Mouse (Mus musculus) lung, embryonic 15.5 days (tissue): ENCODE measurements around the gene Ripk1. TPM values are rescaled to one million over a fixed set of nuclear protein-coding genes. Genes with fewer than 3 reads are reported as not detected.

Experiments
- ATAC-seq: fragments of 200-750 bp; cut with Nextera tagmentation; 2 replicates; pipeline ENCODE4 v1.8.0; 2017; ENCODE audit warnings: moderate number of reproducible peaks, borderline replicate concordance; ENCODE audit not compliant: low FRiP score, low TSS enrichment; ENCODE audit errors: extremely low read depth
- H3K27ac ChIP-seq: fragments of 300-500 bp; sonication (generic); 2 replicates; pipeline ENCODE4 v1.5.1; 2015; ENCODE audit warnings: moderate library complexity, mild to moderate bottlenecking, inconsistent platforms
- H3K27me3 ChIP-seq: fragments of 300-500 bp; sonication (generic); 2 replicates; pipeline ENCODE4 v1.6.1; 2015; ENCODE audit warnings: inconsistent platforms
- H3K36me3 ChIP-seq: fragments of 300-500 bp; sonication (generic); 2 replicates; pipeline ENCODE4 v1.6.1; 2015; ENCODE audit warnings: inconsistent platforms
- H3K4me1 ChIP-seq: fragments of 300-500 bp; sonication (generic); 2 replicates; pipeline ENCODE4 v1.6.1; 2015; ENCODE audit warnings: inconsistent platforms
- H3K4me2 ChIP-seq: fragments of 300-500 bp; sonication (generic); 2 replicates; pipeline ENCODE4 v1.6.1; 2015; ENCODE audit warnings: inconsistent platforms, mild to moderate bottlenecking, moderate library complexity
- H3K4me3 ChIP-seq: fragments of 300-500 bp; sonication (generic); 2 replicates; pipeline ENCODE4 v1.5.1; 2015; ENCODE audit warnings: mild to moderate bottlenecking, inconsistent platforms
- H3K9ac ChIP-seq: fragments of 300-500 bp; sonication (generic); 2 replicates; pipeline ENCODE4 v1.6.1; 2015; ENCODE audit warnings: inconsistent platforms
- H3K9me3 ChIP-seq: fragments of 300-500 bp; sonication (generic); 2 replicates; pipeline ENCODE4 v1.6.1; 2016; ENCODE audit warnings: inconsistent platforms
- WGBS: fragments of 180-500 bp; shearing (Covaris S2); methylation state at CpG from one replicate; pipeline ENCODE4 v1.1.7; 2015; 5-methylcytosine and 5-hydroxymethylcytosine counted together
- polyA plus RNA-seq: library from polyadenylated mRNA; unstranded; fragments of >200 nt; fragmentation: Nextera tagmentation; extraction: Ambion mirVana; gene quantifications from 2 replicates; pipeline ENCODE4 v1.2.1, GENCODE M21; 2015

Ripk1 gene
- polyA plus RNA-seq, 1 experiment from 2014 or later: 22.3 TPM

- Histone ChIP-seq H3K9ac (peak overlapping the region; percentile 93), H3K27me3 (no peaks in the 10 kb centered on the region), H3K36me3 (no peaks in the 10 kb centered on the region), H3K4me1 (peaks cover 6% of the 10 kb centered on the region), H3K4me3 (peak overlapping the region; percentile 100), H3K27ac (0 out of 2 replicates have a peak overlapping the region, but pooled peaks have one; percentile 93), H3K4me2 (peak overlapping the region; percentile 62), H3K9me3 (no peaks in the 10 kb centered on the region)
- WGBS: 7% methylated on average over 5 of the region's 5 CpGs
- peak; percentile 2; the same call in 1 of the 2 replicates for ATAC-seq
Measured at GRCm38 (mm10) chr13:34003058-34003457, 895 bp downstream of the Ripk1 start.

GRCm38 (mm10) chr13:34007234-34007633 is 5.1 kb downstream of the Ripk1 start:
- 55% methylated on average over 2 of the region's 2 CpGs for WGBS

GRCm38 (mm10) chr13:34016927-34017569 is 14.9 kb downstream of the Ripk1 start:
- Histone ChIP-seq H3K36me3 (peaks cover 76% of the 10 kb centered on the region), H3K9ac (no peak overlapping the region), H3K4me3 (no peak overlapping the region), H3K9me3 (no peaks in the 10 kb centered on the region), H3K4me1 (no peaks in the 10 kb centered on the region), H3K4me2 (no peak overlapping the region), H3K27ac (no peak overlapping the region), H3K27me3 (no peaks in the 10 kb centered on the region)
- ATAC-seq: no peak
- WGBS: 80% methylated on average over 9 of the region's 9 CpGs

More at GRCm38 (mm10) chr13:34007234-34007633, 5.1 kb downstream of the Ripk1 start:
- no peak overlapping the region for H3K9ac ChIP-seq
- H3K4me2 ChIP-seq: no peak overlapping the region
- H3K4me3 ChIP-seq: no peak overlapping the region
- H3K36me3 ChIP-seq: peaks cover 20% of the 10 kb centered on the region; the same call in 1 of the 2 replicates
- no peaks in the 10 kb centered on the region for H3K27me3 ChIP-seq
- no peak for ATAC-seq
- no peak overlapping the region for H3K27ac ChIP-seq
- peaks cover 6% of the 10 kb centered on the region for H3K4me1 ChIP-seq
- no peaks in the 10 kb centered on the region for H3K9me3 ChIP-seq

GRCm38 (mm10) chr13:34018521-34018920 is 16.4 kb downstream of the Ripk1 start:
- Histone ChIP-seq H3K9ac (no peak overlapping the region), H3K36me3 (peaks cover 73% of the 10 kb centered on the region), H3K4me2 (no peak overlapping the region), H3K4me3 (no peak overlapping the region), H3K4me1 (0 out of 2 replicates have a peak, but pooled peaks cover 3% of the 10 kb centered on the region), H3K9me3 (no peaks in the 10 kb centered on the region), H3K27me3 (no peaks in the 10 kb centered on the region), H3K27ac (no peak overlapping the region)
- WGBS: 91% methylated on average over 1 of the region's 1 CpGs
- ATAC-seq: no peak

- no peak overlapping the region for H3K27ac ChIP-seq
- H3K4me2 ChIP-seq: no peak overlapping the region
- H3K9ac ChIP-seq: no peak overlapping the region
- ATAC-seq: no peak
- no peak overlapping the region for H3K4me3 ChIP-seq
- H3K4me1 ChIP-seq: 0 out of 2 replicates have a peak, but pooled peaks cover 3% of the 10 kb centered on the region
- no peaks in the 10 kb centered on the region for H3K9me3 ChIP-seq
- H3K36me3 ChIP-seq: peaks cover 46% of the 10 kb centered on the region
- no peaks in the 10 kb centered on the region for H3K27me3 ChIP-seq
- WGBS: 60% methylated on average over 2 of the region's 2 CpGs
Measured at GRCm38 (mm10) chr13:34021998-34022397, 19.8 kb downstream of the Ripk1 start.

- 74% methylated on average over 2 of the region's 2 CpGs for WGBS
- no peak for ATAC-seq
- Histone ChIP-seq H3K4me1 (peaks cover 2% of the 10 kb centered on the region; the same call in 1 of the 2 replicates), H3K9ac (no peak overlapping the region), H3K4me2 (no peak overlapping the region), H3K27ac (no peak overlapping the region), H3K9me3 (no peaks in the 10 kb centered on the region), H3K4me3 (no peak overlapping the region), H3K36me3 (peaks cover 51% of the 10 kb centered on the region), H3K27me3 (no peaks in the 10 kb centered on the region)
Measured at GRCm38 (mm10) chr13:34032041-34032440, 29.9 kb downstream of the Ripk1 start.

- Histone ChIP-seq H3K27me3 (no peaks in the 10 kb centered on the region), H3K27ac (no peak overlapping the region), H3K9me3 (no peaks in the 10 kb centered on the region), H3K4me2 (no peak overlapping the region), H3K4me1 (peaks cover 16% of the 10 kb centered on the region), H3K36me3 (peaks cover 27% of the 10 kb centered on the region), H3K9ac (no peak overlapping the region), H3K4me3 (no peak overlapping the region)
- no peak for ATAC-seq
- 62% methylated on average over 3 of the region's 3 CpGs for WGBS
Measured at GRCm38 (mm10) chr13:34035424-34035823, 33.3 kb downstream of the Ripk1 start.

GRCm38 (mm10) chr13:34036726-34037125 is 34.6 kb downstream of the Ripk1 start:
- no peak overlapping the region for H3K4me3 ChIP-seq
- H3K4me1 ChIP-seq: peaks cover 16% of the 10 kb centered on the region
- H3K27me3 ChIP-seq: no peaks in the 10 kb centered on the region
- peak overlapping the region; percentile 88 for H3K27ac ChIP-seq
- 57% methylated on average over 5 of the region's 5 CpGs for WGBS
- H3K9ac ChIP-seq: no peak overlapping the region
- H3K36me3 ChIP-seq: peaks cover 21% of the 10 kb centered on the region
- ATAC-seq: peak; percentile 24; the same call in 1 of the 2 replicates
- no peaks in the 10 kb centered on the region for H3K9me3 ChIP-seq
- H3K4me2 ChIP-seq: no peak overlapping the region

- H3K9ac ChIP-seq: peak within 1 kb of the TSS; percentile 86
- WGBS: under 1% methylated on average over 37 of the region's 37 CpGs
- H3K4me2 ChIP-seq: peak within 1 kb of the TSS; percentile 68
- peak within 1 kb of the TSS; percentile 88 for H3K27ac ChIP-seq
- peak within 1 kb of the TSS; percentile 75 for H3K4me3 ChIP-seq
- peaks cover 16% of the 10 kb centered on the region for H3K4me1 ChIP-seq
- H3K27me3 ChIP-seq: no peaks in the 10 kb centered on the region
- H3K9me3 ChIP-seq: no peaks in the 10 kb centered on the region
- peaks cover 18% of the 10 kb centered on the region for H3K36me3 ChIP-seq
- ATAC-seq: peak; percentile 94
Measured at GRCm38 (mm10) chr13:34037172-34038055, 35.3 kb downstream of the Ripk1 start, which contains the start of gene Bphl. Gene Bphl (plus strand): TSS chr13:34037597.

- Histone ChIP-seq H3K4me1 (peaks cover 16% of the 10 kb centered on the region), H3K4me2 (peak overlapping the region; percentile 68), H3K27me3 (no peaks in the 10 kb centered on the region), H3K9ac (peak overlapping the region; percentile 86), H3K9me3 (no peaks in the 10 kb centered on the region), H3K27ac (peak overlapping the region; percentile 88), H3K36me3 (peaks cover 16% of the 10 kb centered on the region), H3K4me3 (peak overlapping the region; percentile 75)
- ATAC-seq: no peak
- WGBS: 25% methylated on average over 5 of the region's 5 CpGs
Measured at GRCm38 (mm10) chr13:34038056-34038432, 35.9 kb downstream of the Ripk1 start.

- H3K27ac ChIP-seq: 0 out of 2 replicates have a peak overlapping the region, but pooled peaks have one; percentile 9
- H3K9ac ChIP-seq: 0 out of 2 replicates have a peak overlapping the region, but pooled peaks have one; percentile 20
- no peaks in the 10 kb centered on the region for H3K27me3 ChIP-seq
- H3K4me3 ChIP-seq: peak overlapping the region; percentile 75
- H3K4me2 ChIP-seq: peak overlapping the region; percentile 68
- no peak for ATAC-seq
- peaks cover 16% of the 10 kb centered on the region for H3K4me1 ChIP-seq
- H3K36me3 ChIP-seq: peaks cover 8% of the 10 kb centered on the region; the same call in 1 of the 2 replicates
- WGBS: 38% methylated on average over 8 of the region's 8 CpGs
- H3K9me3 ChIP-seq: no peaks in the 10 kb centered on the region
Measured at GRCm38 (mm10) chr13:34038901-34039341, 36.8 kb downstream of the Ripk1 start.
